Mouse (Mus musculus): ENCODE results near the gene Ptprn2.

The Ptprn2 gene

DNA sequence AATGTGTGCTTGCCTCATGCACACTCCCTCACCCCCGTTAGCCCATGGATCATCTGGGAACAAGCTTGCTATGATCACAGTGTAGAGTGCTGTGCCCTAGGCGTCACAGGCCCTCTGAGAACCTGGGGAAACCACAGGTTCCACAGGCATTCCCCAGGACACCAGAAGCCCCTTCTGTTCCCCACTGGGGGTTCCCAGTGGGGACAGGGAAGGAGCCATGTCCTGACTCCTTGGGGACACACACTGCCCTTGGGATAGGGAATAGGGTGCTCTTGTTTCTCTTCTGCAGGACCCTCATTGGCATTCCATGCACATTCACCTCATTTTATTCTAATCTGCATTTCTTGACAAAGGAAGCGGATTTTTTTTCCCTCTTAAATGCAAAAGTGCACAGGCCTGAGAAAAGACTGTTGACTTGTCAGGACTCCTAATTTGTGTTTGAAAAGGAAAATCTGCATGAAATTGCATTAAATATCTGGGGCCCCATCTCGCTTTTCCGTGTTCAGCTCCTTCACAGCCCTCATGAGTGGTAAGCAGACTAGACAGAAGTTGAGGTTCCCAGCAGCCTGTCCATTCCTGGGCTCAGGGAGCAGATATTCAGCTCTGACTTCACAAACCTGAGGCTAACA lies 542.9 kb downstream of the Ptprn2 start:
- WGBS = 59% methylated on average over 5 of the region's 5 CpGs

DNA sequence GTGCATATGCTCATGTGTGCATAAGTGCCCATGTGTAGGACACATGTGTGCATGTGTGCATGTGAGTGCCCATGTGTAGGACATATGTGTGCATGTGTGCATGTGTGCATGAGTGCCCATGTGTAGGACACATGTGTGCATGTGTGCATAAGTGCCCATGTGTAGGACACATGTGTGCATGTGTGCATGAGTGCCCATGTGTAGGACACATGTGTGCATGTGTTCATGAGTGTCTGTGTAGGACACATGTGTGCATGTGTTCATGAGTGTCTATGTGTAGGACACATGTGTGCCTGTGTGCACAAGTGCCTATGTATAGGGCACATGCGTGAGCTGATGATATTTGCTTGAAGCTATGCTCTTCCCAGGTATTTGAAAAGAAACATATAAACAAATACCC lies 547.7 kb downstream of the Ptprn2 start:
- 91% methylated on average over 1 of the region's 1 CpGs for WGBS

DNA sequence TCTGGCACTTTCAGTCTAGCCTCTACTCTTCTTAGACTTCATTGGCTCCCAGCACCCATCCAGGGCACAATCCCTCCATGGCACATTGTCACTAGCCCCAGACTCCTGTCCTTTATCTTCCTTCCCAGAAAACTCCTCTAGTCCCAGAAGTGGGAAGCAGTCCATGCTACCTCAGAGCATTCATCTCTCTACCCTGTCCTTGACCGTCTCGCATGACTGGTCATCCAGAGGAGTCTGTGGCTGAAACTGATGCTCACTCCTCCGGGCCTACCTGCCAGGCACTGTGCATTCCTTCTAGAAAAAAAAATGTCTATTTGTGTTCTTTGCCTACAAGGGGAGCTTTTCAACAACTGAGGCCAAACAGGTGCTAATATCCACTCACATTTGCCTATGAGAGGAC lies 549.0 kb downstream of the Ptprn2 start:
- WGBS = 91% methylated on average over 3 of the region's 3 CpGs

DNA sequence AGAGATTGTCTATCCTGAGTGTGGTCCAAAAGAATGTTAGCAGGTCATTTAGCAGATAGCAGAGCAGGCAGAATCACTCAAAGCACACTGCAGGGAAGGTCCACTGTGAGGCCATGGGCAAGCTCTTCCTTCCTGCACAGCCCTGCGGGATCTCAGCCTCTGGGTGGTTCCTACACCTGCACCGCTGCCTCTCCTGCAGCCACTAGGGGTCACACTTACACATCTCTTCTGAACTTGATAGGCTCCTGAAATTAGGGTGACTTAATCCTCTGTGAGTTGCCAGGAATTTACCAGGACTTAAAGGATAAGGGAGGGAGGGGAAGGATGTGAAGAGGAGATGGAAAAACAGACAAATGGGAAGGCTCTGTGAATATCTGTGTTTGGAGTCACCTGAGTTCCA lies 549.7 kb downstream of the Ptprn2 start:
- WGBS = 11% methylated on average over 2 of the region's 2 CpGs

DNA sequence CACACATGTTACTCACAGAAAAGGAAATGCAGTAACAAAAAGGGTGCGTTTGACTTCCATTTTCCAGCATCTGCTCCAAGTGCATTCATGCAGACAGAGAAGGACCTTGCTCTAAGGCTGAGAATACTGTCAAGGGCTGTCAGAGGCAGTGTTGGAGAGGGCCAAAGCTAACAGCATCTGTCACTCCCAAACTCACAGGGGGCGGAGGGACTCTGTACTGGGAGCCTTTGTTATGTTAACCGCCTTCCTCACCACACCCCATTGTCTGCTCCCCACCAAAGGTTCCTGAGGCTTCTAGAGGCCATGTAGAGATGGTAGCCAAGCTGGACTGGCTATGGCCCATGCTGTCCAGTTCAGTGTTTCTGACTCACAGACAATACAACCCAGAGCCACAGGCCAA lies 553.9 kb downstream of the Ptprn2 start:
- WGBS = 59% methylated on average over 3 of the region's 3 CpGs

DNA sequence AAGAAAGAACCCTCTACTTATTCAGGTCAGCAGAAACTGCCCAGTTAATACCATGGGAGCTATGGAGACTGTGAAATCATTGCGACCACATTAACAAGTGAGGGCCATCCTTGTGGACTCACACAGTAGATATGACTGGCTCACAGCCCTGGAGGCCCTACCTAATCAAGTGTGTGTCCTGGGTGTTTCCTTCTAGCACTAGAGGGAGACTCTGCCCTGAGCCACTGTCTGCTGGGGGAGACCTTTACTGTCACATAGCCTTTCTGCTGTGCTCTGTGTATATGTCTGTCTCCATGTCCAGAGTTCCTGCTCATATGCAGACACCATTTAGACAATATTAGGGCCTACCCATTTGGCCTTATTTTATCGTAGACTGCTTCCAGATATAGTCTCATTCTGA lies 555.9 kb downstream of the Ptprn2 start:
- WGBS = 93% methylated on average over 2 of the region's 2 CpGs

DNA sequence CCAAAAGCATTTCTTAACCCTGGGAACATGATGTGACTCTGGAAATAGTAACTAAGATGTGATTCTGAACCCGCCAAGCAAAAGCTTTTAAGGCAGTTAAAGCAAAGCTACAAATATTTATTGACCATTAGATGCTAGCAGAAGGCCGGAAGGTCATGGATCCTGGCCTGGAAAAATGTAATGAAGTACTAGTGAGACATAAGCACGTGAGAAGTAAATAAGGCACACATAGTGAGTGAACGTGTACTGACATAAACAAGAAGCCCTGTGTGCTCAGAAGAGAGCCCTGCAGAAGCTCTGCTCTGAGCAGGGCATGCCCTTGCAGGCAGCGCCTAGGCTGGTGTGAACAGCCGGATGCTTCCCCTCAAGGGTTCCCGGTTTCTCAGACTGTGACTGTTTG lies 557.2 kb downstream of the Ptprn2 start:
- whole genome bisulfite sequencing = 82% methylated on average over 7 of the region's 7 CpGs

DNA sequence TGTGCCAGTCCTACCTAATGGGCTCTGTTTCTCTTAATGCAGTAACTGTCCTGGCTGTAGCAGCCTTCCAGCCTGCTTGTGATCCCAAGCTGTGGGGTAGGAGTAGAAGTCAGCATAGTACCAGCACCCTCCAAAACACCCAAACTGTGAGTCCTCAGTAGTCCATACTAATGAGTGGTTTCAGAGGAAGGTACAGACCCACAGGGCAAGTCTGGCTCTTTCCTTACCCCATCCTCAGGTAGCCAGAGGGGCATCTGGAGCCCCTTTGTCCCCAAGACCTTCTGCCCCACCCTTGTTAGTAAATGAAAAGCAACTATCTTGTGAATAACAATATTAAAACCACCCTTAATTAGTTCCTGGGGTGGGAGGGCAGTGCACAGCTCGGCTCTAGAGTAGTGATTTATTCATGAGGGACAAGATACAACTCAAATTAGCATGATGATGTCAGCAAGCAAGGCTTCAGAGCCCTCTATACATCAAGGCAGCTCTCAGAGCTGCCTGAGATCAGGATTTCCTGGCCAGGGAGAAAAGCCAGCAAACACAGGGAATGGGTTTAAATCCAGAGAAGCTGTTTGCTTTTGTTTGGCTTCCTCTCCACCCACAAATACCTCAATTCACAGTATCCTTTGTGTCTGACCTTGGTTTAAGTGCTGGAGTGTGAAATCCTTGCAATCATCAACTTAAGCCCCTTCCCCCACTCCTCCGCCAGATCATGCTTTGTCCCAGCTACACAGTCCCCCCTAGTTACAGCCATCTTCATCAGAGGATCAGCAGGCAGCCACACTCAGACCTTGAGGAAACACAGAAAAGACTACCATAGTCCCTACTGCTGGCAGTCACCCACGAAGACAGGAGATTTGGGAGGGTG lies 562.1 kb downstream of the Ptprn2 start:
- 39% methylated on average over 3 of the region's 3 CpGs for WGBS

DNA sequence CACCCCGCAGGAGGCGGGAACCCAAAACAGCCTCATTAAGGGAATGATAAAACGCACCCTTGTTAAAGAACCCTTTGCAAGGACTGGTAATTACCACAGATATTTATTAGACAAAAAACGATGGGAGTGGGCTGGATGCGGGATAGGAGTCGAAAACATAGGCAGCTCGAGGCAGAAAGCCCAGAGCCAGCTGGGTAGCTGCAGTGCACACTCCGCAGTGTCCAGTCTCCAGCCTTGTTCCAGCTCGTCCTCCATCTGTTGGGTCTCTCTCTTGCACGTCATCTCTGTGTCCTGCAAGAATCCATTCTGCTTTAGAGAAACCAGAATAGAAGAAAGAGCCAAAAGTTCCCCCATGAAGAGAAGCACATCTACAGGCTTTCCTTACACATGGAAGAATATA lies 564.3 kb downstream of the Ptprn2 start:
- WGBS = 64% methylated on average over 10 of the region's 10 CpGs

DNA sequence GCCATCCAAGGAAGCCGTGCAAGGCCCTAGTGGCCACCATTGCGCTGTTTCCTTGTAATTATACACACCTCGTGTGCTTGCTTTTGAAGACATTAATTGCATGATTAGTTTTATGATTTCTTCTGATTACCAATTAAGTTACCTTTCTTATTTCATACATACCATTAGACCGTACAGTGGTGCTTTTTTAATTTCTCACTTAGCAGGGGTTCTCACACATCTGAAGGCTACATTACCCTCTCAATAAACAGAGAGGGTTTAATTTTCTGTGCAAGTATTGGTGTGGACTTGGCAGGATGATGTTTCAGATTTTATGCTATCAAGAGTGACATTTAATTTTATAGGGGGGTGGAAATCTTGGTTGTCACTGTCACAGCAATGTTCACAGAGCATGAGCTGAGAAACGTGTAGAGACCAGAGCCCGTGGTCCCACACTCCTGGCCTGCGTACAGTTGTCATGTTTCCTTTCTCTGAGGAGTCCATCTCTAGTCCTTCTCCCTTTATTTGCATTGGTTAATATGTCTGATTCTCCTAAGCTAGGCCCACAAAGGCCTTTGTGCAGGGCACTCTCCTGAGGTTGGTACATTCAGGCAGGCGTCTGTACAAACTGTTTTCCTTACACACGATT lies 567.8 kb downstream of the Ptprn2 start:
- 67% methylated on average over 9 of the region's 9 CpGs for WGBS

DNA sequence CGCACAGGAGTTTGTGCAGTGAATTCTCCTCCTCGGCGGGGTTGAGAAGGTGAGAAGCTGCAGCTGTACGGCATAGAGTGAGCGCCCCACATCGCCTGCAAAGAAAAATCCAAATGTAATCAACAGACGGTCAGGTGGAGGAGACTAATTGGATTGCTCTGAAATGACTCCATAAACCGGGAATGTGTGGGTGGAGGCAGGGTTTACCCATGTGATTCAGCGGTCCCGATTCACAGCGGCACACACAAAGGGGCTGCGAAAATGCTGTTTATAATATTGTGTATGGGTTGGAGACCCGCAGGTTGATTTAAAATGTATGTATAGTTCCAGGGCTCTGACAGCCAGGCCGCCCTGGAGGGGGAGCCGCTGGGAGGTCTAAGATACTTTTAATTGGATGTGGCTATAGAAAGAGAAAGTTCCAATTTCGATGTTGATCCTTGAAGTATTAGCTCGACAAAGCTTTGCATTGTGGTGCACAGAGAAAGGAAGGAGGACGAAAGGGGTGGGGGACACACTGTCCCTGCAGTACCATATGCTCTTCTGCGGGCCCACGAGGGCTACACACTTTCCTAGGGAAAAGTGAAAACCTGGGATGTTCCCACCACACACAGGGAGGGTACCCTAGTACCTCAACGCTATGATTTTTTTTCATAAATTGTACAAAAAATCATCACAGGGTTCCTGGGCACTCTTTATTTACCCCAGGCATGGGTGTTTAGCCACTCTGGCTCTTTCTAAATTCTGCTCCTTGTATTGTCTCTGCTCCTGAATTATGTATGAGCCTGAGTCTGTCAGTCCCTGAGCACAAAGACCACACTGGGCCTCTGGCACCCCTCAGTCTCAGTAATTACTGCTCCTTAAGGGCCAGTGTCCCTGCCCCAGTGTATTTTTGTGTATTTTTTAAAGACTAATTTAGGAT lies 568.6 kb downstream of the Ptprn2 start:
- WGBS = 23% methylated on average over 21 of the region's 21 CpGs

DNA sequence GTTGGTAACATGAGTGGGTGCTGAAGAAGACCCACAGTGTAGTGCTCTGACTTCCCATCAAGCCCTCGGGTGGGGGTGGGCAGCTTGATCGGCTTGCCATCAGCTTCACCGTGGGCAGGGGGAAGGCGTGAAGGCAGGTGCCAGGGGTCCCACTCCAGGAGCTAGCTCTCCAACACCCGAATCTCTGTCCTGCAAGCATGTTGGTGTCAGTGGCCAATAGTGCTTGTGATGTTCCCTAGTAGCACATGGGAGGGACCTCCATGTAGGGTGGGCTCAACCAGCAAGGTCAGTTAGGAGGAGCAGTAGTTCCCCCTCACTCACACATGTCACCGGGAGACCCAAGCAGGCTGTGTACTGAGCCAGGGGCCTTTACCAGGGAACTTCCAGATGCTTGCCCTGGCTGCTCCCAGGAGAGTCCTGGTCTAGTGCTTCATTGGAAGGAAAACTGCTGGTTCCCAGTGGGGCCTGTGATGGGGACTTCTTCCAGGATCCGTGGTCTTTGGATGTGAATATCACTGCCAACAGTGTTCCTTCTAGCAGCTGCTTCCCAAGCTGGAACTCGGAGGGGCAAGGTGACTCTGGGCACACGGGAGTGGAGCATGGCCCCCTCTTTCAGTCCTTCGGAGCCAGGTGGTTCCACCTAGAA lies 569.5 kb downstream of the Ptprn2 start:
- WGBS = 65% methylated on average over 10 of the region's 10 CpGs

DNA sequence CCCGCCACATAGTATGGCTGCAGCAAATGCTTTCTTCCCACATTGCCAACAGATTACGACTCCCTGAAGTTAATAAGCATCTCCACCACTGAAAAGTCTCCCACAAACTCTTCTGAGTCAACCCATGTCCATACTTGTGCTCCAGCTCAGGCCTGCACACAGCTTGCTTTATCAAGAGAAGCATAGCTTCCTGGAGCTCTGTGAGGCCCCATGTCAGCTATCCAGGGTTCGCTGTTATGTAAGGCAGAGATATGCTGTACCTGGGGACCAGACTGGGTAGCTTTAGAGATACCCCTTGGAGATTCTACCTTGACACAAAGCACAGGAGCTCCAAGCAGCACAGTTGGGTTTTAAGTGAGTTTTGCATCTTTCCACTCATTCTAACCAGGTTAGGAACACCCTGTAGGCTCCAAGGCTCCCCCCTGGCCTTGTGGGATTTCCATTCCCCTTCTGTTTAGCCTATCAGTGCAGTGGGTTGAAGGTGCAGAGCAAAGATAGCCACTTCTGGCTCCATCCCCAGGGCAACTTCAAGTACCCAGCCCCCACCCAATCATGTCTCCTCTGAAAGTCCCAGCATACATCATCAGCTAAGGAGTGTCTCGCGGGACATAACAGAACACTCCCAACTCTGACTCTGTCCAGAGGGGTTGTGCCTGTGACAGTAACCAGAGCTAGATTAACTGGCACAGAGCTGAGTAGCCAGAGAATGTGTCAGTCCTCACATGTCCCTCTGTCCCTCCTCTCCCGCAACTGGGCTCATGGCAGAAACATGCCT lies 572.9 kb downstream of the Ptprn2 start:
- WGBS = 86% methylated on average over 6 of the region's 6 CpGs

DNA sequence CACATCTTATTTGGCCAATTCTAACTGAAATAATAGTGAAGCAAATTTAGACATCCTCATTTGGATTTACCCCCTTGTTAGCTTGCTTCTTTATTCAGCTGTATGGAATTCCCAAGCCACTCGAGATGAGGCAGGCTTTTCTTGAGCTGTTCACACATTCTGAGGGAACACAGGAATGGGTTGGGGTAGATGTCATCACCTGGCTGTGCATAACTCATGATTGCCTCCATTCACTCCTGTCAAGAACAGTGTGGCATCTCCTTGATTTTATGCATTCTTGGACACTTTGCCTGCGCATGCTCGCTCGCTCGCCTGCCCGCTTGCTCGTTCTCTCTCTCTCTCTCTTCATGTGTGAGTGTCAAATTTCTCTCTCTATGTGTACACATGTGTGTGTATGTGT lies 573.5 kb downstream of the Ptprn2 start:
- 86% methylated on average over 7 of the region's 7 CpGs for WGBS

DNA sequence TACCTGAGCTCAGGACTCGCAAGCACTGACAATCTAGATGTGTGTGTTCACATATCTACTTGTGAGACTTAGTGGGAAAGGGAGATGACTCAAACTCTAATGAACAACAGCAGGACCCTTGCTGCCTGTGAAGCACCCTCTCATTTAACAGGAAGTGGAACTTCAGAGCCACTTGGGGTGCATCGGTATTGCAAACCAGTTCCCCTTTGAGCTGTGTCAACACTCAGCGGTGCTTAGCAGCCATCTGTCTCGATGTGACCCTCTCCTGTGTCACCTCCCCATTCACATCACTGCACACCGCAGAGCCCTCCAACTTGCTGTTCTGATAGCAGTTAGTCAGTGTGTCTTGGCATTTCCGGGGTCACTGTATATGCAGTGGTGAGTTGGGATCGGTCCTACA lies 592.1 kb downstream of the Ptprn2 start:
- 78% methylated on average over 7 of the region's 7 CpGs for WGBS

DNA sequence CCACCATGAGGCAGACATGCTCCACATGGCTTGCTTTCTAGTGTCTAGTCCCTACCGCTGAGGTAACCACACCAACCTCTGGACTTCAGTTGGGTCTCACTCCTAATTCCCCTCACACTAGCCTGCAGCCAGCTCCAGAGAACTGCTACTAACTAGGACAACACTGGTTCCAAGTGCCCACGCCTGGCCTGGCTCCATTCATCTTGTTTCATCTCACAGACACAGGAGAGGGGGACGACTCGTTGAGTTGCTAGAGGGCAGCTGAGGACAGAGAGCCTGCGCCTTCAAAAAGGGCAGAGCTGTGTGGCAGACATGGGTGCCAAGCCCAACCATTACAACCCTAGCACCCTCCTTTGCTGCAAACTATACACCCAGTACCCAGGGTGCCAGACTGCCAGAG lies 593.4 kb downstream of the Ptprn2 start:
- 50% methylated on average over 5 of the region's 5 CpGs for WGBS

DNA sequence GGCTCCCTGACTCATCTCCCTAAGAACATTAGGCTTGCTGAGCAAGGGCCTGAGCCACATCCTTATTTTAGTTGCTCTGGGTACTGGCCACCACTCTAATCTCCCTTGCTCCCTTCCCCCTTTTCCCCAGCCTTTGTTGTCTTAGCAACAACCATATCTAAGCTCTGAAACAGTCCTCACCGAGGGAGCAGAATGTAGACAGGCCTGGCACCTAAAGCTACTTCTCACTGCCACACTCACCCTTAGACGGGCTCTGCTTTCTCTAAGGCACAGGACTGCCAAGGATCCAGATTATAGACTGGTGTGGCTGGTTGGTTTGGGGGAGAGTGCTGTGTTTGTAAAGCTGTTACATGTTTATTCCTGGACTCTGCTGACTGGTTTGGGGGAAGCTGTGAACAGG lies 594.2 kb downstream of the Ptprn2 start:
- WGBS = 38% methylated on average over 2 of the region's 2 CpGs

DNA sequence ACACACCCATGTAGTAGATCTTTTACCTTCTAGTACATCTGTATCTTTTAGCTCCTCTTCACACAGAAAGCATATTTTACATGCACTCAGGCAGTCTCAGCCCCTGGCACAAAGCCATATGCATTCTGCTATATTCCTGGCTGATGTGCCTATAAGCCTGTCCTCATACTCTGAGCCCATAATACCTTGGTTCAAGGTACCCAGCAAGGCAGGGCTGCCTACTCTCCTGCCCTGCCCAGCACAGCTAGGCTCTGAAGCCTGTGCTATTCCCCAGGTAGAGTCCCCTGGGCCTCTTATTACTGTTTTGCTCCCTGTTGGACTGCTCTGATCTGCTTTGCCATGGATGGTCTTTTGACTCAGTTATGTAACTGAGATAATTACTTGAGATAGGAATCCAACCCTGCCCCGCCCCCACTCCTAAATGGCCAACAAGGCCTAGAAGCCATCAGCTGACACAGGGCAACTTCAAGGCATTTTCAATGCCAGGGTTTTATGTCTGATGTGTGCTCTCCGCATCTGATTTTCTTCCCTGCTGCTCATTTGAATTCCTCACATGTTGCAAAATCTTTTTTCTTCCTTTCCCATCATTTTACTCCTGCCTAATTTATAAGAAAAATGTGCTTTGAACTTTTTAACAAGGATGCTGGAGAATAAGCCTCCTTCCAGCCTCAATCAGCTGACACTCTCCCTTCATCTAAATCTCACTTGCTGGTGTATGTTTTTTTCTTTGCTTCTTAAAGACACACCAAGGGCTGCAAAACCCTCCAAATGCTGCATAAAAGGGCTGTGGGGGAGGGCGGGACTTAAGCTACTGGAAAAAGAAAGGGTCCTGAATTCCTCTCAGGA lies 598.6 kb downstream of the Ptprn2 start:
- 56% methylated on average over 3 of the region's 3 CpGs for WGBS

DNA sequence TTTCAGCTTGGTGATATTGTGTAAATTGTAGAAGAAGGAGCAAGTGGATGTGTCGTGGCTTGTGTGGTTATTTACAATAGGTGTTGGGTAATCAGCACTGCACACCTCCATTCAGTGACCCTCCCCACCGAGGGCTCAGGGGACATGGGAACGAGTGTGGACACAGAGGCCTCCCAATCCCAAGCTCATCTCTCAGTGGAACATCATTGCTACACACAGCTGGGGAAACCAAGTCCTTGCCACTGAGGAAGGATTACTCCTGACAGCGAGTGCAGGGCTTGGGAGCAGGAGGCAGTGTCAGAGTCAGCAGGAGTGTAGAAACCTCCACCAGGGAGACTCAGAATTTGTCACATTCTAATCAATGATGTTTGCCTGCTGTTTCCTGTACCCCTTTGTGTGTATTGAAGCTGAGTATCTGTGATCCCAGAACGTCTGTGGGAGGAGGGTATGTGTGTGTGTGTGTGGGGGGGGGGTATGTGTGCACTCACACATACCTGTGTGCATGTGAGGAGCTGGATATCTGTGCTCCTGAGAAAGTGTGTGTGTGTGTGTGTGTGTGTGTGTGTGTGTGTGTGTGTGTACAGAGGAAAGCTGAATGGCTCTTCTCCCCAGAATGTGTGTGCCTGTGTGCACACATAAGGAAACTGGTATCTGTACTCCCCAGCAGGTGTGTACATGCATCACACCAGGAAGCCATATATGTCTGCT lies 599.3 kb downstream of the Ptprn2 start:
- 53% methylated on average over 5 of the region's 5 CpGs for WGBS

Measured in cerebral cortex, adult 2 months (tissue).